Mouse (Mus musculus): ENCODE measurements at regions not wholly inside any gene's neighbourhood (a gene's known extent, or its start where the extent isn't known, plus 50 kb on each side); places are given as distances from the start of the nearest gene placed in this dataset.

GRCm38 (mm10) chr13:107607294-107607693, 437.0 kb upstream of the Smim15 start:
- peak; percentile 73 to 89 for ATAC-seq (replicated peaks in 1 of 2; ENCODE audit: insufficient read depth in 1 of 2, low FRiP score in 2 of 2, low TSS enrichment in 1 of 2, low read depth in 1 of 2, poor library complexity in 2 of 2, severe bottlenecking in 2 of 2)

DNA sequence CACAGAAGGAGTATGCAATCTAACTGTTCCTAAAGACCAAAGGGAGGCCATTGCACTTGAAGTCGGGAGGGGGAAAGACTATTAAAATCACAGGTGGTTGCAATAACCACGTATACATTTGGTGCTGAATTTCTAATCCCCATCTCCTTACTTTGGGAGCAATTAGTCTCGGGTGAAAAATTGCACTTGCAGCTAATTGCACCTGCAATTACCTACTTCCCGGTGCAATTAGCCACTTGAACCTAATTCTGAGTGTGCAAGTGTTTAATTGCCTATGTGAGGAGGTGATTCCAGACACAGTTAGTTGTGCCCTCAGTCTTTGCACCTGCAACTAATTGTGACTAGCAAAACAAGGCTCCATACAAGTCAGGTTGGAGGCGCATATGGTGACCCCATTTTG, 442.1 kb upstream of the Smim15 start:
- no peak for ATAC-seq (replicated peaks in 1 of 2; ENCODE audit: insufficient read depth in 1 of 2, low FRiP score in 2 of 2, low TSS enrichment in 1 of 2, low read depth in 1 of 2, poor library complexity in 2 of 2, severe bottlenecking in 2 of 2)

DNA sequence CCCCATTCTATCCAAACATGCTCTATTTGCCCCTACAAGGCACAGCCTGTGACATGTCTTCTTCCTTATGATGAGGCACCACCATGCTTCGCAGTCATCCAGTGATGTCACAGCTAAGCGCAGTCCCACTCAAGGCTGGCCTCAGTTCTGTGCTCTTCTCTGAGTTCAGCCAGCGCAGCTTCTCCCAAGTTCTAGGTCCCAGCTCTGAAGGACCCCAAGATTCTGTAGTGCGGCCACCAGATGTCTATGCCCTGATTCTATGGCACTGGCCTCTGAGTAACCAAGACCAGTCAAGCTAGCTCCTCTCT, 443.2 kb upstream of the Smim15 start:
- no peak for ATAC-seq (replicated peaks in 1 of 2; ENCODE audit: insufficient read depth in 1 of 2, low FRiP score in 2 of 2, low TSS enrichment in 1 of 2, low read depth in 1 of 2, poor library complexity in 2 of 2, severe bottlenecking in 2 of 2)

DNA sequence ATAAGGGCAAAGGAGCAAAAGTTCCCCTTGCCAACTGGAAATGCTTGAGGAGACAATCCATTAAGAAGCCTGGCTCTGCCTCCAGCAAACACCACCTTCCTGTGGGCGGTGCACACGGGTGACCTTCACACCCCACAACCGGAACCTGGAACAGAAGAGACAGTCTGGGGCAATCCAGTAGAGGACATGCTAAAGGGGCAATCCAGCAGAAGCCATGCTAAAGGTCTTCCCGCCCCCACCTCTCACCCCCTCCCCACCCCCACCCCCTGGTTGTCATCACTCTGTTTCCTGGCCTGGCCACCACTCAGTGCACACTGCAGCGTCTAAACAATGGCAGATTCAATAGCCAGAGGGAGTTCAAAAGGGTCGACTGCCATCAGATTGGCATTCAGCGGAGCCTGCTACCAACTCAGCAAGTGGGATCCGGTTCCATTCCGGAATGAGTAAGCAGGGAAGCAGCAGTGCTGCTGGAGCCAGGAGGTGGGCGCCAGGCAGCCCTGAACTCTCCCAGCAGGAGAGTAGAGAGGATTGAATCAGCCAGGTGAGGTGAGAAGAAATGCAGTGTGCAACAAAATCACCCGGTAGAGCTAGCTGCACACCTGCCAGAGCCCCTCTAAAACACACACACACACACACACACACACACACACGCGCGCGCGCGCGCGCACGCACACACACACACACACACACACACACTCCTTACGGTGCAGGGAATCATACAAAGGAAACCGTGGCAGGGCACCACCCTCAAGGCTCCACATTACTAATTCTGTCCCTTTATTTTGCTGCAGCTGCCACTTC, 443.7 kb upstream of the Smim15 start:
- ATAC-seq (replicated peaks in 1 of 2; ENCODE audit: insufficient read depth in 1 of 2, low FRiP score in 2 of 2, low TSS enrichment in 1 of 2, low read depth in 1 of 2, poor library complexity in 2 of 2, severe bottlenecking in 2 of 2), result peak in 1 of 2 experiments; percentile 29; a peak in 1 of 4 replicates

GRCm38 (mm10) chr13:107599094-107599644, 445.1 kb upstream of the Smim15 start:
- ATAC-seq (replicated peaks in 1 of 2; ENCODE audit: insufficient read depth in 1 of 2, low FRiP score in 2 of 2, low TSS enrichment in 1 of 2, low read depth in 1 of 2, poor library complexity in 2 of 2, severe bottlenecking in 2 of 2), result peak; percentile 26 to 44; a peak in 2 of 4 replicates

DNA sequence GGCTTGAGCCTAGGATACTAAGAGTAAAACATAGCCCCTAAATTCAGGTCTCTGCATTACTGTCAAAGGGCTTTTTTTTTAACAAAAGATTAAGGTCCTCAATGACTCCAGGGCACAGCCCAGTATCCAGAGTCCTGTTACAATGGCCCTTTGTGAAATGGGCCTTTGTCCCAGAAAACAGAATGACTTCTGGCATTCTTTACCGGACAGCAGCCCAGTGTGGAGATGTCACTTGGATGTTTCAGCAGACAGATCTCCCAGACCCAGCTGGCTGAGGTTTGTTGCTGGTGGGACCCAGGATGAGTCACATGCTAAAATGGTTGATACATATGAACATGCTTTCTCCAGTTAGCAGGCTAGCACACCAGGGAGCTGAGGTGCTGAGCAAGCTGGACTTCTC, 445.9 kb upstream of the Smim15 start:
- ATAC-seq (replicated peaks in 1 of 2; ENCODE audit: insufficient read depth in 1 of 2, low FRiP score in 2 of 2, low TSS enrichment in 1 of 2, low read depth in 1 of 2, poor library complexity in 2 of 2, severe bottlenecking in 2 of 2), result no peak

GRCm38 (mm10) chr13:107597217-107597616, 447.0 kb upstream of the Smim15 start:
- no peak for ATAC-seq (replicated peaks in 1 of 2; ENCODE audit: insufficient read depth in 1 of 2, low FRiP score in 2 of 2, low TSS enrichment in 1 of 2, low read depth in 1 of 2, poor library complexity in 2 of 2, severe bottlenecking in 2 of 2)

DNA sequence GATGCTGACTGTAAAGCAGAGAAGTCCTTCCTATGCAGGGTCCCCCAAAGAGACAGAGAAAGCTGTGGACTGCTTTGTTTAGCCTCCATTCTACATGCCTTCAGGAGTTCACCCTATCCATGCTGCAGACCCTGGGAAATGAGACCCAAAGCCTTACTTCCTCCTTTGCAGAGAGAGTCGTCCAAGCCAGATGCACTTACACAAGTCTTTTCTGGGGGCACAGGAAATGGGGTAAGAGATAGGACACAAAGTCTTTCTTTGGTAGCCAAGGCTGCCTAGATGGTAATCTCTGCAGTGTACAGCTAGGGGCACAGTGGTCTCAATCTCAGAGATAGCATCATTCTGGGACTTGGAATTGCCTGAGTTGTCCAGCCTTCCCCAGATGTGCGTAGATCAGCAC, 448.1 kb upstream of the Smim15 start:
- peak; percentile 56 to 57; a peak in 2 of 4 replicates for ATAC-seq (replicated peaks in 1 of 2; ENCODE audit: insufficient read depth in 1 of 2, low FRiP score in 2 of 2, low TSS enrichment in 1 of 2, low read depth in 1 of 2, poor library complexity in 2 of 2, severe bottlenecking in 2 of 2)

- ATAC-seq (replicated peaks in 1 of 2; ENCODE audit: insufficient read depth in 1 of 2, low FRiP score in 2 of 2, low TSS enrichment in 1 of 2, low read depth in 1 of 2, poor library complexity in 2 of 2, severe bottlenecking in 2 of 2), result no peak
Observed at GRCm38 (mm10) chr13:107588399-107589002, 455.7 kb upstream of the Smim15 start.

GRCm38 (mm10) chr13:107587678-107588077, 456.6 kb upstream of the Smim15 start:
- no peak for ATAC-seq (replicated peaks in 1 of 2; ENCODE audit: insufficient read depth in 1 of 2, low FRiP score in 2 of 2, low TSS enrichment in 1 of 2, low read depth in 1 of 2, poor library complexity in 2 of 2, severe bottlenecking in 2 of 2)

DNA sequence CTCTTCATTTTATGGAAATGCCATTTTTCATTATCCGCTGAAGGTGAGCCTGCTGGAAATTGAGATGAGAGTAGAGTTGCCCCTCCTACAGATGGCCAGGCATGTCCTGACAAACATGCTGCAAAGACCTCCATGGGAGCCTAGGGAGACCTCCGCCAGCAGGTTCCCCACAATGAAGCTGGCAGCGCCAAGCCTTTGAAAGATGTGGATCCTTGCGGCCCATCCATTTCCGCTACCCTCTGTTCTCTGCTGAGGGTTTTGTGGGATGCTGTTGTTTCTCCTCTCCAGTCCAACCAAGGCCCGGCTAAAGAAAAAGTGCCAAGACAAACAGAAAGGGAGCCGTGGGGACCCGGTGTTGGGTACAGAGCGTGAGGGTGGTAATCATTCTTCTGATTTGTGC, 458.3 kb upstream of the Smim15 start:
- ATAC-seq (replicated peaks in 1 of 2; ENCODE audit: insufficient read depth in 1 of 2, low FRiP score in 2 of 2, low TSS enrichment in 1 of 2, low read depth in 1 of 2, poor library complexity in 2 of 2, severe bottlenecking in 2 of 2), result no peak

GRCm38 (mm10) chr13:107585353-107585752, 458.9 kb upstream of the Smim15 start:
- no peak for ATAC-seq (replicated peaks in 1 of 2; ENCODE audit: insufficient read depth in 1 of 2, low FRiP score in 2 of 2, low TSS enrichment in 1 of 2, low read depth in 1 of 2, poor library complexity in 2 of 2, severe bottlenecking in 2 of 2)

- no peak for ATAC-seq (replicated peaks in 1 of 2; ENCODE audit: insufficient read depth in 1 of 2, low FRiP score in 2 of 2, low TSS enrichment in 1 of 2, low read depth in 1 of 2, poor library complexity in 2 of 2, severe bottlenecking in 2 of 2)
Observed at GRCm38 (mm10) chr13:107578968-107579367, 465.3 kb upstream of the Smim15 start.

- peak in 1 of 2 experiments; percentile 4; a peak in 1 of 4 replicates for ATAC-seq (replicated peaks in 1 of 2; ENCODE audit: insufficient read depth in 1 of 2, low FRiP score in 2 of 2, low TSS enrichment in 1 of 2, low read depth in 1 of 2, poor library complexity in 2 of 2, severe bottlenecking in 2 of 2)
Observed at GRCm38 (mm10) chr13:107577809-107578208, 466.4 kb upstream of the Smim15 start.

GRCm38 (mm10) chr13:107577272-107577671, 467.0 kb upstream of the Smim15 start:
- peak; percentile 53 to 66; a peak in 2 of 4 replicates for ATAC-seq (replicated peaks in 1 of 2; ENCODE audit: insufficient read depth in 1 of 2, low FRiP score in 2 of 2, low TSS enrichment in 1 of 2, low read depth in 1 of 2, poor library complexity in 2 of 2, severe bottlenecking in 2 of 2)

DNA sequence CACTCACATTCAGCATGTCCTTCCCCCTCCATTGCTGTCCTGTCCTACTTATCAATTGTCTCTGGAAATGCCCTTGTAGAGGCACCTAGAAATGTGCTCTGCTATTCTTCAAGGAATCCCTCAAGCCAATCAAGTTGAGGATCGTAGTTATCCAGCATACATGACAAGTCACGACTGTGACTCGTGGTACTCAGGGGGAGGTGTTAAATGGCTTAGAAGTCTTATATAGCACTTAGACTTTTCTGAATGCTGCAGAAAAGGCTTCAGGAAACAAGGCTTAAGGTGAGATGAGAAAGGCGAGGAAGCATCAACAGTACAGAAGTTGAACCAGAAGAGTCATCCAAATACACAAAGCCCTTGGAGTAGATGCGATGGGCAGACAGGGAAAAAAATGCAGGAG, 467.5 kb upstream of the Smim15 start:
- no peak for ATAC-seq (replicated peaks in 1 of 2; ENCODE audit: insufficient read depth in 1 of 2, low FRiP score in 2 of 2, low TSS enrichment in 1 of 2, low read depth in 1 of 2, poor library complexity in 2 of 2, severe bottlenecking in 2 of 2)

DNA sequence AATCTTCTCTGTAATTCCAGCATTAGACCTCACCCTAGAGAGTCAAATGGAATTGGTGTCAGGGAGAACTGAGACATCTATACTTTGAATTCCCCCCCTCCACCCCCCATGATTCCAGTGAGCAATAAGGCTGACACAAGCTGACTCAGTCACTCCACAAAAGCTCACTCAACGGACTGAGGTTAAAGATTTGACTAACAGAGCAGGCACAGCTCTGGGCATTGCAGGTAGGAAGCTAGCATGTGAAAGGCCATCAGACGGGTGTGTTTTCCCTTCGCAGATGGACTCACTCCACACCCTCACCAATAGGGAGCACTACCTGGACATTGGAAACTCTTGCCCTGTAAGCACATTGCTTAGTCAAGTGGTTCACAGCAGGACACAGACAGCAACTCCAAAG, 469.2 kb upstream of the Smim15 start:
- ATAC-seq (replicated peaks in 1 of 2; ENCODE audit: insufficient read depth in 1 of 2, low FRiP score in 2 of 2, low TSS enrichment in 1 of 2, low read depth in 1 of 2, poor library complexity in 2 of 2, severe bottlenecking in 2 of 2), result no peak

GRCm38 (mm10) chr13:107573499-107574355, 470.5 kb upstream of the Smim15 start:
- ATAC-seq (replicated peaks in 1 of 2; ENCODE audit: insufficient read depth in 1 of 2, low FRiP score in 2 of 2, low TSS enrichment in 1 of 2, low read depth in 1 of 2, poor library complexity in 2 of 2, severe bottlenecking in 2 of 2), result no peak
